Mouse (Mus musculus) erythroblast, embryonic 14.5 days (primary cell): ENCODE data around the gene Arhgap32. TPM values are rescaled to one million over a fixed set of nuclear protein-coding genes. Genes with fewer than 3 reads are reported as not detected.
"Not testable (repeated sequence)": the region's sequence is repeated elsewhere in the genome, so short reads cannot be mapped to it uniquely, and the experiment has no call there.

Experiments used
- H3K27me3 ChIP-seq: 2 replicates; pipeline ENCODE4 v1.6.1; 2012; ENCODE audit warnings: inconsistent platforms; ENCODE audit not compliant: control insufficient read depth
- H3K36me3 ChIP-seq: 2 replicates; pipeline ENCODE4 v1.6.1; 2012; ENCODE audit warnings: mild to moderate bottlenecking, inconsistent platforms; ENCODE audit not compliant: control insufficient read depth
- H3K4me1 ChIP-seq: 2 replicates; pipeline ENCODE4 v1.6.1; 2012; ENCODE audit warnings: inconsistent platforms; ENCODE audit not compliant: control insufficient read depth
- H3K4me3 ChIP-seq: replicated peaks from 2 replicates; pipeline ENCODE3; 2012; ENCODE audit warnings: moderate library complexity, mild to moderate bottlenecking, inconsistent platforms
- H3K9me3 ChIP-seq: 2 replicates; pipeline ENCODE4 v1.6.1; 2012; ENCODE audit warnings: low read length, inconsistent platforms, mixed read lengths; ENCODE audit not compliant: control insufficient read depth
- GATA1 ChIP-seq: IDR thresholded peaks from 2 replicates; pipeline ENCODE4 v1.6.1; 2012; ENCODE audit warnings: low read length, inconsistent platforms, mixed read lengths
- TAL1 ChIP-seq: IDR thresholded peaks from 3 replicates; pipeline ENCODE4 v1.6.1; 2012; ENCODE audit warnings: low read length, inconsistent platforms, mixed read lengths
- polyA plus RNA-seq: library from polyadenylated mRNA; stranded (reverse); fragments of >175 nt; gene quantifications from 2 replicates; pipeline ENCODE4 v1.2.3, GENCODE M21; 2012

The Arhgap32 gene
- polyA plus RNA-seq, 1 experiment, result not detected

GRCm38 (mm10) chr9:32120162-32120561 is 4.2 kb downstream of the Arhgap32 start:
- peaks cover 6% of the 10 kb centered on the region for H3K4me1 ChIP-seq
- TF ChIP-seq TAL1 (no peak), GATA1 (no peak)

GRCm38 (mm10) chr9:32121271-32121670 is 5.3 kb downstream of the Arhgap32 start:
- not testable (repeated sequence) for H3K9me3 ChIP-seq, H3K4me1 ChIP-seq, H3K27me3 ChIP-seq, H3K4me3 ChIP-seq, H3K36me3 ChIP-seq

More at GRCm38 (mm10) chr9:32120162-32120561, 4.2 kb downstream of the Arhgap32 start:
- Histone ChIP-seq H3K27me3 (no peaks in the 10 kb centered on the region), H3K9me3 (no peaks in the 10 kb centered on the region), H3K4me3 (no peak overlapping the region), H3K36me3 (no peaks in the 10 kb centered on the region)

- Histone ChIP-seq H3K27me3 (no peaks in the 10 kb centered on the region), H3K36me3 (no peaks in the 10 kb centered on the region), H3K4me3 (no peak overlapping the region), H3K9me3 (no peaks in the 10 kb centered on the region), H3K4me1 (no peaks in the 10 kb centered on the region; the same call in 1 of the 2 replicates)
- TF ChIP-seq GATA1, result no peak
Observed at GRCm38 (mm10) chr9:32136195-32136594, 20.3 kb downstream of the Arhgap32 start.

- TF ChIP-seq TAL1 (no peak), GATA1 (no peak)
- no peaks in the 10 kb centered on the region for H3K9me3 ChIP-seq
- H3K36me3 ChIP-seq, result no peaks in the 10 kb centered on the region
- no peaks in the 10 kb centered on the region; the same call in 1 of the 2 replicates for H3K4me1 ChIP-seq
- H3K4me3 ChIP-seq, result no peak overlapping the region
- H3K27me3 ChIP-seq, result no peaks in the 10 kb centered on the region
Observed at GRCm38 (mm10) chr9:32136680-32137295, 20.9 kb downstream of the Arhgap32 start.

DNA sequence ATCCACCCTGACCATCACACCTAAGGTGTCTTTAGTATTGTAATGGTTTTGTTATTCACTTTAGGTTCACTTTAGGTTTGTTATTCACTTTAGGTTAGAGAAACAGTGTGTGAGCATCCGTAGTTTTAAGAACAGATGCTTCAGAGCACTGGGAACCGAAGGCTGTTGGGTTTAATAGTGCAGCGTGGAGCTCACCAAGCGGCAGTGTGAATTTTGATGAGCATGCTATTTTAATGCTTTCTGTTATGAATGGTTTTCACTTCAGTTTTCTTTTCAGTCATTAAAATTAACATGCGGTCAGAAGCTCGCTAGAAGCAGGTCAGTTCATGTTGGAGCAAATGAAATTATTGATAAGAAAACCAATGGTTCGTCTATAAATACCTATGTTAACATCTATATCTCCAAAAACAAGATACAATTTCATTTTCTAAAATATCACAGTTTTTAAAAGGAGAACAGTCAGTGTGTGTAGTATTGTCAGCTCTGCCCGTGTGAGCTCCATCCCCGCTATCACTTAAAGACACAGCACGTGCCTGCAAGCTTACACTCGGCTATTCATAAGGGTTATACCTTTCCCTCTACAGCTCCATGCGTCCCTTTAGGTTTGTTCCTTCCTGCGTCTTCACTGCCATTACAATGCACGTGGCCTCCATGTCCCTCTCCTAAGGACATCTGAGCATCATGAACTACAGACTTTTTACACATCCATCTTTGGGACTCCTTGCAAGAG is 21.9 kb downstream of the Arhgap32 start:
- H3K4me1 ChIP-seq, result no peaks in the 10 kb centered on the region; the same call in 1 of the 2 replicates
- no peak overlapping the region for H3K4me3 ChIP-seq
- no peak for TF ChIP-seq TAL1
- no peak for TF ChIP-seq GATA1
- H3K9me3 ChIP-seq, result no peaks in the 10 kb centered on the region
- H3K36me3 ChIP-seq, result no peaks in the 10 kb centered on the region
- H3K27me3 ChIP-seq, result no peaks in the 10 kb centered on the region

- Histone ChIP-seq H3K36me3 (no peaks in the 10 kb centered on the region), H3K4me3 (no peak overlapping the region), H3K9me3 (no peaks in the 10 kb centered on the region), H3K27me3 (no peaks in the 10 kb centered on the region), H3K4me1 (no peaks in the 10 kb centered on the region; the same call in 1 of the 2 replicates)
- TF ChIP-seq GATA1 (no peak), TAL1 (no peak)
Observed at GRCm38 (mm10) chr9:32138616-32139015, 22.7 kb downstream of the Arhgap32 start.

- Histone ChIP-seq H3K4me1 (no peaks in the 10 kb centered on the region), H3K27me3 (no peaks in the 10 kb centered on the region), H3K36me3 (no peaks in the 10 kb centered on the region), H3K4me3 (no peak overlapping the region), H3K9me3 (no peaks in the 10 kb centered on the region)
- no peak for TF ChIP-seq GATA1
- no peak for TF ChIP-seq TAL1
Observed at GRCm38 (mm10) chr9:32139641-32140040, 23.7 kb downstream of the Arhgap32 start.

DNA sequence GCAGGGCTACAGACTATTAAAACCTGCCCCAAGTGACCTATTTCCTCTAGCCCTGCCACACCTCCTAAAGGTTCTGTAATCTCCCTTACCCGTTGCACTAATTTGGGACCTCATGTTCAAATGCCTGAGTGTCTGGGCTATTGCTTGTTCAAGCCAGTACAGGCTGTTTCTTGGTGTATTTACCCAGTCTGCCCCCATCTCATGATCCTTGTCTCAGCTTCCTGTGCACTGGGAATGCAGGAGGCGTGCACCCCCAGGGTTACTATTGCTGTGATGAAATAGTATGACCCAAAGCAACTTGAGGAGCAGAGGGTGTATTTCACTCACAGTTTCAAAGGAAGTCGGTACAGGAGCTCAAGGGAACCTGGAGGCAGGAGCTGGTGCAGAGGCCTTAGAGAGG is 26.9 kb downstream of the Arhgap32 start:
- no peaks in the 10 kb centered on the region for H3K27me3 ChIP-seq
- no peaks in the 10 kb centered on the region for H3K9me3 ChIP-seq
- no peaks in the 10 kb centered on the region for H3K4me1 ChIP-seq
- no peaks in the 10 kb centered on the region for H3K36me3 ChIP-seq
- no peak overlapping the region for H3K4me3 ChIP-seq
- TF ChIP-seq GATA1 (no peak), TAL1 (no peak)

- no peaks in the 10 kb centered on the region for H3K27me3 ChIP-seq
- no peaks in the 10 kb centered on the region for H3K36me3 ChIP-seq
- H3K4me1 ChIP-seq, result no peaks in the 10 kb centered on the region
- no peaks in the 10 kb centered on the region for H3K9me3 ChIP-seq
- H3K4me3 ChIP-seq, result no peak overlapping the region
- TF ChIP-seq GATA1 (no peak), TAL1 (no peak)
Observed at GRCm38 (mm10) chr9:32143451-32143850, 27.5 kb downstream of the Arhgap32 start.
